Comparison of ENCODE assay signal across 8 mouse cellular contexts in genomic region chr6:11907269-11908032, GRCm38 (mm10). TPM values are rescaled to one million over a fixed set of nuclear protein-coding genes. Genes with fewer than 3 reads are reported as not detected.
DNase-seq lines count a peak whose midpoint lies in the region; ATAC-seq and TF ChIP-seq lines count a peak whose summit lies in the region.

Gene Ndufa4 (minus strand): TSS chr6:11907497.
Gene Phf14 (plus strand): TSS chr6:11907809.

- in situ Hi-C loops in Patski (cut with MboI; ENCODE audit: low pct_unique_long_range_greater_than_20kb), result loop anchor here (25.0 kb wide), 2 partner anchors 1155 to 1955 kb away; partner anchors contain the start of genes 2610001J05Rik and Tmem106b

- peak within 1 kb of the TSS; percentile 82 for H3K27ac ChIP-seq in hindbrain, embryonic 13.5 days

- peak; percentile 96 for ATAC-seq in Patski
- peak; percentile 98 for ATAC-seq in hindbrain, embryonic 13.5 days (ENCODE audit: low FRiP score)

- peak; percentile 82 for DNase-seq in Patski (ENCODE audit: low read depth, low spot score)
- DNase-seq in cerebellum, postnatal 14 days, result peak; percentile 94 to 96
- peak; percentile 87 for DNase-seq in frontal cortex, postnatal 14 days (ENCODE audit: low spot score in 2 of 2)
- DNase-seq in layer of hippocampus, postnatal 25 days (ENCODE audit: extremely low spot score in 1 of 2, low spot score in 1 of 2), result peak; percentile 88 to 90
- DNase-seq in lung, postnatal 25 days (ENCODE audit: low spot score), result peak; percentile 93
- DNase-seq in retina, embryonic 14.5 days (ENCODE audit: low spot score), result peak; percentile 93
- peak; percentile 86 for DNase-seq in thymus, postnatal 4 days

- peak within 1 kb of the TSS; percentile 70 for H3K4me2 ChIP-seq in hindbrain, embryonic 13.5 days

- peak within 1 kb of the TSS; percentile 90 for H3K4me3 ChIP-seq in hindbrain, embryonic 13.5 days

- no peaks in the 10 kb centered on the region for H3K27me3 ChIP-seq in Patski
- no peaks in the 10 kb centered on the region for H3K27me3 ChIP-seq in hindbrain, embryonic 13.5 days

- H3K36me3 ChIP-seq in hindbrain, embryonic 13.5 days, result peaks cover 20% of the 10 kb centered on the region

- CTCF ChIA-PET in Patski (lab: Charles Lee), result no interaction called here

- TF ChIP-seq CTCF in Patski (IDR thresholded peaks at IDR 0.05), result no peak

- peak within 1 kb of the TSS; percentile 91 for H3K9ac ChIP-seq in hindbrain, embryonic 13.5 days

- H3K9me3 ChIP-seq in hindbrain, embryonic 13.5 days, result no peaks in the 10 kb centered on the region

- POLR2A ChIA-PET in Patski (lab: Charles Lee), result interaction anchor here (1.7 kb wide), 1 partner anchor 18 kb away, joined by 6 read pairs; no protein-coding TSS in a partner anchor

- peaks cover 20% of the 10 kb centered on the region for H3K4me1 ChIP-seq in hindbrain, embryonic 13.5 days (replicated peaks)

- WGBS in hindbrain, embryonic 13.5 days, result under 1% methylated on average over 59 of the region's 59 CpGs

RNA-seq across cellular contexts. Expression of gene Ndufa4, which starts in this region (rescaled TPM):
- polyA plus RNA-seq in Patski (2021), result 1,013 TPM
- 1,088 and 1,091 TPM in 2 replicates for polyA plus RNA-seq in hindbrain, embryonic 13.5 days (2015; fragmentation: Nextera tagmentation; extraction: Ambion mirVana)
- 100 to 1,000 TPM; 782 to 857 TPM for total RNA-seq in layer of hippocampus, postnatal 25 days (2021)

RNA-seq across cellular contexts. Expression of gene Phf14, which starts in this region (rescaled TPM):
- polyA plus RNA-seq in Patski (2021), result 43.3 TPM
- 109 TPM in 2 replicates for polyA plus RNA-seq in hindbrain, embryonic 13.5 days (2015; fragmentation: Nextera tagmentation; extraction: Ambion mirVana)
- 10 to 100 TPM; 72.4 to 81.3 TPM for total RNA-seq in layer of hippocampus, postnatal 25 days (2021)

Comparison
In these comparisons a context has a peak if more than half of its experiments do, and no peak if none do; other contexts are left out.
1. Peak in every context shown above with its lines: DNase-seq, ATAC-seq, H3K4me3 ChIP-seq and H3K27ac ChIP-seq.